Mouse (Mus musculus) C2C12 (cell line): ENCODE data around the gene Zfp867.

Experiments
- CEBPB ChIP-seq: IDR thresholded peaks from one replicate; pipeline ENCODE4 v1.6.1; 2011; ENCODE audit warnings: low read depth, mild to moderate bottlenecking, control low read depth, moderate library complexity
- CTCF ChIP-seq: IDR thresholded peaks from one replicate; pipeline ENCODE4 v1.5.1; 2011; ENCODE audit not compliant: control insufficient read depth, insufficient read depth, insufficient read length
- FOSL1 ChIP-seq: IDR thresholded peaks from one replicate; pipeline ENCODE4 v1.8.0; 2011; ENCODE audit warnings: mild to moderate bottlenecking, low read length; ENCODE audit not compliant: poor library complexity, insufficient read depth, severe bottlenecking
- MAX ChIP-seq: IDR thresholded peaks from one replicate; pipeline ENCODE4 v1.6.1; 2011; ENCODE audit warnings: mild to moderate bottlenecking, control low read depth
- MYOD1 ChIP-seq: IDR thresholded peaks from one replicate; pipeline ENCODE4 v1.6.1; 2011; ENCODE audit warnings: low read depth; ENCODE audit not compliant: control insufficient read depth, insufficient read length
- MYOG ChIP-seq: IDR thresholded peaks from one replicate; pipeline ENCODE4 v1.6.1; 2011; ENCODE audit not compliant: control insufficient read depth, insufficient read length; ENCODE audit errors: extremely low read depth
- USF1 ChIP-seq: IDR thresholded peaks from one replicate; pipeline ENCODE4 v1.6.1; 2011; ENCODE audit warnings: low read depth, mild to moderate bottlenecking, control low read depth, moderate library complexity

DNA sequence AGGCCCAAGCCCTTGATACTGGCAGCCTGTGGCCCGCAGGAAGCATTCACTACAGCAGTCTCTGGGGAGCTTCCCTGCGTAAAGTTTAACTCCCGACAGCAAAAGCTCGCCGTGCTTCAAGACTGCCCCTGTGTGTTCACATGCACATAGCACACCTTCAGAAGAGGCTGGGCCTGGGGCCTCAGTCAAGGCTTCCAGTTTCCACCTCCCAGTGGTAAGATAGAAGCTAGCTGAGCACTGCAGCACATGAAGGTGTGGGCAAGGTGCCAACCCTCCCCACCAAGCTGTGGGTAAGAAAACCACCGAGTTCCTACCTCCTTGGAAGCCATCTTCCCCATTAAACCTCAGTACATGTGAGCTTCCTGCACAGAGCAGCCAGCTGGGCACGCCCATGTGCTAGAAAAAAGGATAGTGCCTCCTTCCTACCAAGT, 46.6 kb downstream of the Zfp867 start:
- TF ChIP-seq CTCF (no peak), MYOG (no peak), FOSL1 (no peak), USF1 (no peak), MAX (no peak), MYOD1 (no peak), CEBPB (no peak)
